Mouse (Mus musculus): ENCODE measurements at regions not wholly inside any gene's neighbourhood (a gene's known extent, or its start where the extent isn't known, plus 50 kb on each side); places are given as distances from the start of the nearest gene placed in this dataset.

GRCm38 (mm10) chr10:97778531-97778930 lies 52.0 kb upstream of the C030005K15Rik start:
- H3K27me3 ChIP-seq (ENCODE audit: control insufficient read depth, insufficient read depth, low read length): no peaks in the 10 kb centered on the region
- no peak overlapping the region for H3K4me3 ChIP-seq (replicated peaks; ENCODE audit: insufficient read depth, low read depth, low read length)
- TF ChIP-seq CTCF (IDR thresholded peaks at IDR 0.05; ENCODE audit: borderline replicate concordance, insufficient read depth, low read depth, low read length) (no peak), POLR2A (IDR thresholded peaks at IDR 0.05; ENCODE audit: borderline replicate concordance, insufficient read depth, low read length) (no peak)
- no peak overlapping the region for H3K27ac ChIP-seq (ENCODE audit: insufficient read depth, low read length)
- no peaks in the 10 kb centered on the region for H3K4me1 ChIP-seq (ENCODE audit: control insufficient read depth, insufficient read depth, low read length)
- no peak for DNase-seq

- WGBS: 77% methylated on average over 4 of the region's 4 CpGs
- H3K27ac ChIP-seq (ENCODE audit: insufficient read depth, low read length): no peak overlapping the region
Observed at GRCm38 (mm10) chr10:97779335-97779734, 52.8 kb upstream of the C030005K15Rik start.

GRCm38 (mm10) chr10:97793804-97794203 lies 67.2 kb upstream of the C030005K15Rik start:
- 22% methylated on average over 2 of the region's 2 CpGs for WGBS
- no peak overlapping the region for H3K27ac ChIP-seq (ENCODE audit: insufficient read depth, low read length)
- no peaks in the 10 kb centered on the region for H3K4me1 ChIP-seq (ENCODE audit: control insufficient read depth, insufficient read depth, low read length)
- DNase-seq: peak in 1 of 2 experiments; percentile 33
- H3K4me3 ChIP-seq (replicated peaks; ENCODE audit: insufficient read depth, low read depth, low read length): no peak overlapping the region
- no peaks in the 10 kb centered on the region for H3K27me3 ChIP-seq (ENCODE audit: control insufficient read depth, insufficient read depth, low read length)
- no peak for TF ChIP-seq CTCF (IDR thresholded peaks at IDR 0.05; ENCODE audit: borderline replicate concordance, insufficient read depth, low read depth, low read length)
- no peak for TF ChIP-seq POLR2A (IDR thresholded peaks at IDR 0.05; ENCODE audit: borderline replicate concordance, insufficient read depth, low read length)

More at GRCm38 (mm10) chr10:97779335-97779734, 52.8 kb upstream of the C030005K15Rik start:
- TF ChIP-seq POLR2A (IDR thresholded peaks at IDR 0.05; ENCODE audit: borderline replicate concordance, insufficient read depth, low read length) (no peak), CTCF (IDR thresholded peaks at IDR 0.05; ENCODE audit: borderline replicate concordance, insufficient read depth, low read depth, low read length) (no peak)
- Histone ChIP-seq H3K4me3 (replicated peaks; ENCODE audit: insufficient read depth, low read depth, low read length) (no peak overlapping the region), H3K4me1 (ENCODE audit: control insufficient read depth, insufficient read depth, low read length) (no peaks in the 10 kb centered on the region), H3K27me3 (ENCODE audit: control insufficient read depth, insufficient read depth, low read length) (no peaks in the 10 kb centered on the region)
- DNase-seq: no peak

DNA sequence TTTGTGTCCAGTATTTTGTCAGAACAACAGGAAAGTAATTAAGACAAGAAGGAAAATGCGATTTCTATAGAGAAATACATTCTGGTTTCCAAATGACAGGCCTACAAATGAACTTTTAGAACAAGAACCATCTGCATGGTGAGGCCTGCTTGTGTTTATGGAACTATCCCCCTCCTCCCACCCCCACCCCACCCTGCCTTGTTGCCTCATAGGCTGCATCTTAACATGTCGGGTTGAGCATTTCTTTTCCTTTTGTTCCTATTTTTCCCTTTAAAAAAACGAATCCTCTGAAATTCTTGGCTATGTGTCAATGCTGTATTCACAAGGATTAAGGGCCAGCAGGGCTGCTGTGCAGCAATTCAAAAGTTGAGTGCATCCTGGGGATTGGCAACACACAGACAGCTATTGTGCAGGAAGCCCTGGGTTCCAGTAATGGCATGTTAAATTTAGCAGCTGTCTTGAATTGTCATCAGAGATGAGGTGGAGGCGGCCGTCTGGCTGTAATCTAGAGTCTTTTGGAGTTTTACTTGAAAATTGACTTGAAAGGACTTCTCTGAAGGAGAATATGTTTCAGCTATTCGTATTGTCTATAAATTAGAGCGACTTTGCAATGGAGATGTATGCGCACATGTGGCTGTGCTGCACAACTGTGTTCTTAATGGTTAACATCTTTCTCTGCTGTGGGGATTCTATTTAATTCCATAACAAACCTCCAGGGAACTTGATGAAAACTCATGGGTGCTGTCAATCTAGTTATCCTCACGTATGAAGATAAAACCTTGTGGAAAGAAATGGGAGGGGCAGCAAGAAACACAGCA lies 75.1 kb upstream of the C030005K15Rik start:
- no peak for DNase-seq
- H3K4me3 ChIP-seq (replicated peaks; ENCODE audit: insufficient read depth, low read depth, low read length): no peak overlapping the region
- H3K27me3 ChIP-seq (ENCODE audit: control insufficient read depth, insufficient read depth, low read length): no peaks in the 10 kb centered on the region
- H3K4me1 ChIP-seq (ENCODE audit: control insufficient read depth, insufficient read depth, low read length): no peaks in the 10 kb centered on the region
- WGBS: 25% methylated on average over 9 of the region's 9 CpGs
- H3K27ac ChIP-seq (ENCODE audit: insufficient read depth, low read length): no peak overlapping the region
- TF ChIP-seq CTCF (IDR thresholded peaks at IDR 0.05; ENCODE audit: borderline replicate concordance, insufficient read depth, low read depth, low read length) (no peak), POLR2A (IDR thresholded peaks at IDR 0.05; ENCODE audit: borderline replicate concordance, insufficient read depth, low read length) (no peak)

DNA sequence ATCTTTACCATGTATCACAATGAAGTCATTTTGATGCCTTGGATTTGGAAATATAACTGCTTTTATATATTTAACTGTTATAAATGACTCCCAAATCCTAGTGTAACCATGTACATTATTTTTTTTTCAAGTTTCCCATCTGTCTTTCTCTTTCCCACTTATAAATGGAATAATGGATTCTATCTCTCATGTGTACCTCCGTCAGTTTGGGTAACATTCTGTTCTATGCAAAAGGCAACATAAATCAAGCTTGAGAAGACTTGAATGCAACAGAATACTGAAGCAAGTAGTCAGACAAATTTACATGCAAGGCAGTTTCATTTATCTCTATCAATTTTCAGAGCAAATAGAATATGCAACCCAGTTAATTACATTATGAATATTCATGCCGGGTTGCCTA lies 81.4 kb upstream of the C030005K15Rik start:
- DNase-seq: no peak
- no peaks in the 10 kb centered on the region for H3K27me3 ChIP-seq (ENCODE audit: control insufficient read depth, insufficient read depth, low read length)
- H3K4me1 ChIP-seq (ENCODE audit: control insufficient read depth, insufficient read depth, low read length): no peaks in the 10 kb centered on the region
- H3K27ac ChIP-seq (ENCODE audit: insufficient read depth, low read length): no peak overlapping the region
- TF ChIP-seq POLR2A (IDR thresholded peaks at IDR 0.05; ENCODE audit: borderline replicate concordance, insufficient read depth, low read length) (no peak), CTCF (IDR thresholded peaks at IDR 0.05; ENCODE audit: borderline replicate concordance, insufficient read depth, low read depth, low read length) (no peak)
- WGBS: 89% methylated on average over 2 of the region's 2 CpGs
- H3K4me3 ChIP-seq (replicated peaks; ENCODE audit: insufficient read depth, low read depth, low read length): no peak overlapping the region

- no peak overlapping the region for H3K27ac ChIP-seq (ENCODE audit: insufficient read depth, low read length)
- no peaks in the 10 kb centered on the region for H3K27me3 ChIP-seq (ENCODE audit: control insufficient read depth, insufficient read depth, low read length)
- peak in 1 of 2 experiments; percentile 3 for DNase-seq
- no peak overlapping the region for H3K4me3 ChIP-seq (replicated peaks; ENCODE audit: insufficient read depth, low read depth, low read length)
- TF ChIP-seq CTCF (IDR thresholded peaks at IDR 0.05; ENCODE audit: borderline replicate concordance, insufficient read depth, low read depth, low read length): no peak
- no peak for TF ChIP-seq POLR2A (IDR thresholded peaks at IDR 0.05; ENCODE audit: borderline replicate concordance, insufficient read depth, low read length)
- H3K4me1 ChIP-seq (ENCODE audit: control insufficient read depth, insufficient read depth, low read length): no peaks in the 10 kb centered on the region
- WGBS: 87% methylated on average over 3 of the region's 3 CpGs
Observed at GRCm38 (mm10) chr10:97842574-97842973, 116.0 kb upstream of the C030005K15Rik start.

GRCm38 (mm10) chr10:97851487-97851886 lies 124.9 kb upstream of the C030005K15Rik start:
- Histone ChIP-seq H3K4me3 (replicated peaks; ENCODE audit: insufficient read depth, low read depth, low read length) (no peak overlapping the region), H3K27ac (ENCODE audit: insufficient read depth, low read length) (no peak overlapping the region), H3K4me1 (ENCODE audit: control insufficient read depth, insufficient read depth, low read length) (no peaks in the 10 kb centered on the region), H3K27me3 (ENCODE audit: control insufficient read depth, insufficient read depth, low read length) (no peaks in the 10 kb centered on the region)
- TF ChIP-seq CTCF (IDR thresholded peaks at IDR 0.05; ENCODE audit: borderline replicate concordance, insufficient read depth, low read depth, low read length) (no peak), POLR2A (IDR thresholded peaks at IDR 0.05; ENCODE audit: borderline replicate concordance, insufficient read depth, low read length) (no peak)
- DNase-seq: no peak
- WGBS: 68% methylated on average over 2 of the region's 2 CpGs

- no peak for DNase-seq
- no peak for TF ChIP-seq CTCF (IDR thresholded peaks at IDR 0.05; ENCODE audit: borderline replicate concordance, insufficient read depth, low read depth, low read length)
- no peak for TF ChIP-seq POLR2A (IDR thresholded peaks at IDR 0.05; ENCODE audit: borderline replicate concordance, insufficient read depth, low read length)
- no peaks in the 10 kb centered on the region for H3K27me3 ChIP-seq (ENCODE audit: control insufficient read depth, insufficient read depth, low read length)
- no peak overlapping the region for H3K4me3 ChIP-seq (replicated peaks; ENCODE audit: insufficient read depth, low read depth, low read length)
- no peak overlapping the region for H3K27ac ChIP-seq (ENCODE audit: insufficient read depth, low read length)
- no peaks in the 10 kb centered on the region for H3K4me1 ChIP-seq (ENCODE audit: control insufficient read depth, insufficient read depth, low read length)
- WGBS: 69% methylated on average over 3 of the region's 3 CpGs
Observed at GRCm38 (mm10) chr10:97877088-97877487, 150.5 kb upstream of the C030005K15Rik start.

Data from cerebellum, adult 2 months (tissue).